Mouse (Mus musculus): ENCODE data around the gene Olfr1122.
"Not testable (repeated sequence)": the region's sequence is repeated elsewhere in the genome, so short reads cannot be mapped to it uniquely, and the experiment has no call there.

Gene Olfr1122

GRCm38 (mm10) chr2:87385549-87385948, at the start of gene Olfr1122:
Olfr1122 (plus strand) TSS chr2:87385849.
- no peak for DNase-seq

- DNase-seq, result no peak
Observed at GRCm38 (mm10) chr2:87354515-87354914, 31.1 kb upstream of the Olfr1122 start, which contains the start of gene Olfr1120. Olfr1120 (plus strand) TSS chr2:87354815.

- DNase-seq, result not testable (repeated sequence)
Observed at GRCm38 (mm10) chr2:87360121-87360520, 25.5 kb upstream of the Olfr1122 start.

- DNase-seq, result no peak
Observed at GRCm38 (mm10) chr2:87369595-87369994, 16.1 kb upstream of the Olfr1122 start, which contains the start of gene Olfr1121. Olfr1121 (plus strand) TSS chr2:87369895.

- DNase-seq, result no peak
Observed at GRCm38 (mm10) chr2:87371726-87372125, 13.9 kb upstream of the Olfr1122 start.

- no peak for DNase-seq
Observed at GRCm38 (mm10) chr2:87383935-87384334, 1.7 kb upstream of the Olfr1122 start.

- DNase-seq, result not testable (repeated sequence)
Observed at GRCm38 (mm10) chr2:87393605-87394004, 8.0 kb downstream of the Olfr1122 start.

GRCm38 (mm10) chr2:87394686-87395085, 9.0 kb downstream of the Olfr1122 start:
- DNase-seq, result not testable (repeated sequence)

- no peak for DNase-seq
Observed at GRCm38 (mm10) chr2:87416335-87416734, 30.7 kb downstream of the Olfr1122 start, which contains the start of gene Olfr1123. Olfr1123 (plus strand) TSS chr2:87416635.

GRCm38 (mm10) chr2:87429975-87430374, 44.3 kb downstream of the Olfr1122 start, which contains the start of gene Olfr1124:
Olfr1124 (plus strand) TSS chr2:87430275.
- DNase-seq, result no peak

- DNase-seq, result no peak
Observed at GRCm38 (mm10) chr2:87437731-87438130, 52.1 kb downstream of the Olfr1122 start.

All from kidney, postnatal 10 days (tissue).